In genomic region chr8:91402980-91403975, GRCm38 (mm10) we compare ENCODE assay signal across 14 mouse cellular contexts.
DNase-seq lines count a peak whose midpoint lies in the region; ATAC-seq and TF ChIP-seq lines count a peak whose summit lies in the region.
"Had no signal": no experiment of that assay in that cellular context is flagged by ENCODE, and none has a peak within 500 bp of the region (broad histone marks: within the 10 kb centered on the region; RNA-seq: fewer than 3 reads in every experiment).

No protein-coding gene starts in this region.

- TF ChIP-seq CTCF in liver, adult 2 months (IDR thresholded peaks at IDR 0.05; ENCODE audit: low read depth, low read length): no peak; the same call in 1 of the 2 replicates

- WGBS in liver, adult 2 months: 12% methylated on average over 9 of the region's 9 CpGs
- 70% methylated on average over 9 of the region's 9 CpGs for WGBS in heart, embryonic 11.5 days (ENCODE audit: insufficient replicate concordance)
- WGBS in intestine, embryonic 16.5 days: 71% methylated on average over 9 of the region's 9 CpGs
- WGBS in stomach, embryonic 15.5 days: 75% methylated on average over 9 of the region's 9 CpGs
- WGBS in midbrain, embryonic 13.5 days: 92% methylated on average over 9 of the region's 9 CpGs
- WGBS in embryonic facial prominence, embryonic 10.5 days: 80% methylated on average over 9 of the region's 9 CpGs

- H3K9ac ChIP-seq in liver, adult 2 months (ENCODE audit: low read depth, low read length): peak overlapping the region; percentile 59
- no peak overlapping the region for H3K9ac ChIP-seq in heart, embryonic 11.5 days (ENCODE audit: low read depth, low read length)
- no peak overlapping the region for H3K9ac ChIP-seq in intestine, embryonic 16.5 days (ENCODE audit: low read depth, low read length)
- H3K9ac ChIP-seq in stomach, embryonic 15.5 days: no peak overlapping the region
- H3K9ac ChIP-seq in midbrain, embryonic 13.5 days (replicated peaks): no peak overlapping the region
- H3K9ac ChIP-seq: embryonic facial prominence, embryonic 13.5 days; forebrain, embryonic 13.5 days; heart, embryonic 15.5 days had no signal

- H3K79me2 ChIP-seq in liver, adult 2 months (ENCODE audit: control insufficient read depth, insufficient read depth, low read length): peaks cover 10% of the 10 kb centered on the region; the same call in 1 of the 2 replicates

- H3K4me3 ChIP-seq in liver, adult 2 months (ENCODE audit: insufficient read depth, low read depth, low read length): no peak overlapping the region; the same call in 1 of the 2 replicates
- H3K4me3 ChIP-seq in heart, embryonic 11.5 days (ENCODE audit: low read depth, low read length): no peak overlapping the region
- H3K4me3 ChIP-seq in intestine, embryonic 16.5 days (ENCODE audit: low read length): no peak overlapping the region
- H3K4me3 ChIP-seq in stomach, embryonic 15.5 days (replicated peaks): no peak overlapping the region
- H3K4me3 ChIP-seq in midbrain, embryonic 13.5 days (replicated peaks): no peak overlapping the region
- no peak overlapping the region for H3K4me3 ChIP-seq in embryonic facial prominence, embryonic 10.5 days
- H3K4me3 ChIP-seq: embryonic facial prominence, embryonic 13.5 days; forebrain, embryonic 13.5 days; heart, embryonic 15.5 days had no signal

- H3K4me2 ChIP-seq in heart, embryonic 11.5 days: no peak overlapping the region
- H3K4me2 ChIP-seq in intestine, embryonic 16.5 days (ENCODE audit: low read depth, low read length): no peak overlapping the region
- no peak overlapping the region for H3K4me2 ChIP-seq in stomach, embryonic 15.5 days
- no peak overlapping the region for H3K4me2 ChIP-seq in midbrain, embryonic 13.5 days (replicated peaks)
- H3K4me2 ChIP-seq: embryonic facial prominence, embryonic 13.5 days; forebrain, embryonic 13.5 days; heart, embryonic 15.5 days had no signal

- no peaks in the 10 kb centered on the region for H3K36me3 ChIP-seq in liver, adult 2 months (ENCODE audit: control insufficient read depth, insufficient read depth, low read length)
- no peaks in the 10 kb centered on the region for H3K36me3 ChIP-seq in heart, embryonic 11.5 days (ENCODE audit: control insufficient read depth, insufficient read depth, low read length)
- H3K36me3 ChIP-seq in intestine, embryonic 16.5 days (ENCODE audit: control insufficient read depth, insufficient read depth, low read length): no peaks in the 10 kb centered on the region
- no peaks in the 10 kb centered on the region for H3K36me3 ChIP-seq in stomach, embryonic 15.5 days
- peaks cover 10% of the 10 kb centered on the region; the same call in 1 of the 2 replicates for H3K36me3 ChIP-seq in midbrain, embryonic 13.5 days
- H3K36me3 ChIP-seq in embryonic facial prominence, embryonic 10.5 days (replicated peaks): peaks cover 38% of the 10 kb centered on the region
- H3K36me3 ChIP-seq: heart, embryonic 15.5 days had no signal

- ATAC-seq in heart, embryonic 11.5 days (replicated peaks; ENCODE audit: insufficient number of reproducible peaks, low FRiP score, low TSS enrichment): no peak
- peak; percentile 35 for ATAC-seq in intestine, embryonic 16.5 days
- ATAC-seq in stomach, embryonic 15.5 days (ENCODE audit: insufficient read depth, low FRiP score, low read depth): 0 out of 2 replicates have a peak, but pooled peaks have one; percentile 10
- ATAC-seq in midbrain, embryonic 13.5 days: no peak
- ATAC-seq: forebrain, embryonic 13.5 days; lung, postnatal 0 days had no signal

- no peaks in the 10 kb centered on the region for H3K27me3 ChIP-seq in liver, adult 2 months (ENCODE audit: control insufficient read depth, insufficient read depth, low read length)
- no peaks in the 10 kb centered on the region for H3K27me3 ChIP-seq in heart, embryonic 11.5 days (ENCODE audit: control insufficient read depth, insufficient read depth, low read length)
- H3K27me3 ChIP-seq in intestine, embryonic 16.5 days (replicated peaks; ENCODE audit: control insufficient read depth, insufficient read depth, low read length): no peaks in the 10 kb centered on the region
- H3K27me3 ChIP-seq in stomach, embryonic 15.5 days (replicated peaks): no peaks in the 10 kb centered on the region
- no peaks in the 10 kb centered on the region for H3K27me3 ChIP-seq in midbrain, embryonic 13.5 days
- no peaks in the 10 kb centered on the region for H3K27me3 ChIP-seq in embryonic facial prominence, embryonic 10.5 days (replicated peaks; ENCODE audit: low read depth, poor library complexity, severe bottlenecking)
- H3K27me3 ChIP-seq: embryonic facial prominence, embryonic 13.5 days; forebrain, embryonic 13.5 days; heart, embryonic 15.5 days had no signal

- peaks cover 48% of the 10 kb centered on the region for H3K4me1 ChIP-seq in liver, adult 2 months (ENCODE audit: control insufficient read depth, insufficient read depth, low read length)
- H3K4me1 ChIP-seq in heart, embryonic 11.5 days (ENCODE audit: control insufficient read depth, insufficient read depth, low read length): peaks cover 4% of the 10 kb centered on the region; the same call in 1 of the 2 replicates
- H3K4me1 ChIP-seq in intestine, embryonic 16.5 days (ENCODE audit: control insufficient read depth, insufficient read depth, low read length): peaks cover 25% of the 10 kb centered on the region
- H3K4me1 ChIP-seq in stomach, embryonic 15.5 days: no peaks in the 10 kb centered on the region
- H3K4me1 ChIP-seq in midbrain, embryonic 13.5 days (replicated peaks): no peaks in the 10 kb centered on the region
- no peaks in the 10 kb centered on the region for H3K4me1 ChIP-seq in embryonic facial prominence, embryonic 10.5 days
- H3K4me1 ChIP-seq: forebrain, embryonic 13.5 days had no signal

- H3K9me3 ChIP-seq in heart, embryonic 11.5 days (replicated peaks; ENCODE audit: control insufficient read depth, low read length): no peaks in the 10 kb centered on the region
- no peaks in the 10 kb centered on the region for H3K9me3 ChIP-seq in intestine, embryonic 16.5 days (ENCODE audit: control insufficient read depth, low read length)
- no peaks in the 10 kb centered on the region for H3K9me3 ChIP-seq in stomach, embryonic 15.5 days
- H3K9me3 ChIP-seq in midbrain, embryonic 13.5 days: no peaks in the 10 kb centered on the region
- H3K9me3 ChIP-seq in embryonic facial prominence, embryonic 10.5 days: no peaks in the 10 kb centered on the region
- H3K9me3 ChIP-seq: embryonic facial prominence, embryonic 13.5 days; forebrain, embryonic 13.5 days; heart, embryonic 15.5 days had no signal

- no peak for TF ChIP-seq POLR2A in liver, adult 2 months (IDR thresholded peaks at IDR 0.05; ENCODE audit: extremely low read depth, insufficient read depth, low read length)

- DNase-seq in liver, adult 2 months (ENCODE audit: extremely low read depth, low read depth, low spot score): peak; percentile 97
- DNase-seq in liver: no peak
- DNase-seq in frontal cortex, postnatal 14 days (ENCODE audit: low spot score in 2 of 2): no peak
- no peak for DNase-seq in embryonic facial prominence, embryonic 10.5 days (ENCODE audit: low spot score)
- DNase-seq: cerebellum, postnatal 10 days; midbrain, embryonic 14.5 days had no signal

- H3K27ac ChIP-seq in liver, adult 2 months (replicated peaks; ENCODE audit: insufficient read depth, low read depth, low read length): peak overlapping the region; percentile 99
- peak overlapping the region; percentile 36 for H3K27ac ChIP-seq in heart, embryonic 11.5 days (ENCODE audit: low read depth, low read length)
- no peak overlapping the region; the same call in 1 of the 2 replicates for H3K27ac ChIP-seq in intestine, embryonic 16.5 days (ENCODE audit: low read length)
- no peak overlapping the region for H3K27ac ChIP-seq in stomach, embryonic 15.5 days
- H3K27ac ChIP-seq in midbrain, embryonic 13.5 days: no peak overlapping the region
- H3K27ac ChIP-seq in embryonic facial prominence, embryonic 10.5 days (replicated peaks): no peak overlapping the region
- H3K27ac ChIP-seq: embryonic facial prominence, embryonic 13.5 days; forebrain, embryonic 13.5 days; heart, embryonic 15.5 days had no signal

Comparison
In these comparisons a context has a peak if more than half of its experiments do, and no peak if none do; other contexts are left out.
1. H3K27ac ChIP-seq: peak in liver, adult 2 months (single experiment) and heart, embryonic 11.5 days (single experiment); none in intestine, embryonic 16.5 days (single experiment), stomach, embryonic 15.5 days (single experiment), midbrain, embryonic 13.5 days (single experiment) and embryonic facial prominence, embryonic 10.5 days (single experiment).
2. ATAC-seq: peak in intestine, embryonic 16.5 days (single experiment) and stomach, embryonic 15.5 days (single experiment); none in heart, embryonic 11.5 days (single experiment) and midbrain, embryonic 13.5 days (single experiment).